Mouse (Mus musculus) heart, embryonic 10.5 days (tissue): ENCODE data around the gene Jund. TPM values are rescaled to one million over a fixed set of nuclear protein-coding genes. Genes with fewer than 3 reads are reported as not detected.

Experiments used
- DNase-seq: peaks from one replicate; pipeline ENCODE4 v3.0.0-alpha.2; 2017; ENCODE audit warnings: low spot score
- H3K27ac ChIP-seq: fragments of 300-500 bp; sonication (generic); 2 replicates; pipeline ENCODE4 v1.5.1; 2016; ENCODE audit warnings: mild to moderate bottlenecking
- H3K27me3 ChIP-seq: fragments of 300-500 bp; sonication (generic); 2 replicates; pipeline ENCODE4 v1.6.1; 2016; ENCODE audit warnings: mild to moderate bottlenecking; ENCODE audit not compliant: poor library complexity, insufficient read depth, severe bottlenecking
- H3K36me3 ChIP-seq: fragments of 300-500 bp; sonication (generic); 2 replicates; pipeline ENCODE4 v1.6.1; 2016; ENCODE audit warnings: mild to moderate bottlenecking, moderate library complexity
- H3K4me1 ChIP-seq: fragments of 300-500 bp; sonication (generic); 2 replicates; pipeline ENCODE4 v1.6.1; 2016; ENCODE audit warnings: mild to moderate bottlenecking
- H3K4me3 ChIP-seq: fragments of 300-500 bp; sonication (generic); 2 replicates; pipeline ENCODE4 v1.5.1; 2016; ENCODE audit warnings: mild to moderate bottlenecking, moderate library complexity
- H3K9me3 ChIP-seq: fragments of 300-500 bp; sonication (generic); 2 replicates; pipeline ENCODE4 v1.6.1; 2016; ENCODE audit warnings: mild to moderate bottlenecking, moderate library complexity
- WGBS: fragments of 180-500 bp; shearing (Covaris S2); methylation state at CpG from one replicate; pipeline ENCODE4 v1.1.7; 2016; 5-methylcytosine and 5-hydroxymethylcytosine counted together
- polyA plus RNA-seq: library from polyadenylated mRNA; unstranded; fragments of >200 nt; fragmentation: Nextera tagmentation; extraction: Ambion mirVana; gene quantifications from 2 replicates; pipeline ENCODE4 v1.2.1, GENCODE M21; 2016

Jund gene
- polyA plus RNA-seq, 1 experiment from 2014 or later = 116 TPM

- DNase-seq = no peak
- no peak overlapping the region for H3K4me3 ChIP-seq
- H3K27ac ChIP-seq = no peak overlapping the region
- WGBS = 82% methylated on average over 14 of the region's 14 CpGs
- H3K4me1 ChIP-seq = peaks cover 10% of the 10 kb centered on the region; the same call in 1 of the 2 replicates
- H3K27me3 ChIP-seq = peaks cover 8% of the 10 kb centered on the region; the same call in 1 of the 2 replicates
- H3K36me3 ChIP-seq = 0 out of 2 replicates have a peak, but pooled peaks cover 2% of the 10 kb centered on the region
- H3K9me3 ChIP-seq = no peaks in the 10 kb centered on the region
Measured at GRCm38 (mm10) chr8:70708281-70708680, 9.5 kb downstream of the Jund start.

- DNase-seq = no peak
- peaks cover 10% of the 10 kb centered on the region; the same call in 1 of the 2 replicates for H3K4me1 ChIP-seq
- H3K4me3 ChIP-seq = no peak overlapping the region
- no peaks in the 10 kb centered on the region for H3K9me3 ChIP-seq
- peaks cover 17% of the 10 kb centered on the region; the same call in 1 of the 2 replicates for H3K27me3 ChIP-seq
- no peak overlapping the region for H3K27ac ChIP-seq
- no peaks in the 10 kb centered on the region for H3K36me3 ChIP-seq
- 87% methylated on average over 9 of the region's 9 CpGs for WGBS
Measured at GRCm38 (mm10) chr8:70709794-70710193, 11.0 kb downstream of the Jund start.

GRCm38 (mm10) chr8:70710296-70710695 is 11.5 kb downstream of the Jund start:
- Histone ChIP-seq H3K36me3 (no peaks in the 10 kb centered on the region), H3K4me1 (peaks cover 10% of the 10 kb centered on the region; the same call in 1 of the 2 replicates), H3K27ac (no peak overlapping the region), H3K4me3 (no peak overlapping the region), H3K9me3 (no peaks in the 10 kb centered on the region), H3K27me3 (peaks cover 17% of the 10 kb centered on the region; the same call in 1 of the 2 replicates)
- no peak for DNase-seq
- 88% methylated on average over 1 of the region's 1 CpGs for WGBS

- Histone ChIP-seq H3K4me3 (no peak overlapping the region), H3K9me3 (no peaks in the 10 kb centered on the region), H3K36me3 (no peaks in the 10 kb centered on the region), H3K27me3 (peaks cover 21% of the 10 kb centered on the region; the same call in 1 of the 2 replicates), H3K27ac (no peak overlapping the region), H3K4me1 (peaks cover 10% of the 10 kb centered on the region; the same call in 1 of the 2 replicates)
- 80% methylated on average over 11 of the region's 11 CpGs for WGBS
- DNase-seq = no peak
Measured at GRCm38 (mm10) chr8:70711041-70711440, 12.3 kb downstream of the Jund start.

DNA sequence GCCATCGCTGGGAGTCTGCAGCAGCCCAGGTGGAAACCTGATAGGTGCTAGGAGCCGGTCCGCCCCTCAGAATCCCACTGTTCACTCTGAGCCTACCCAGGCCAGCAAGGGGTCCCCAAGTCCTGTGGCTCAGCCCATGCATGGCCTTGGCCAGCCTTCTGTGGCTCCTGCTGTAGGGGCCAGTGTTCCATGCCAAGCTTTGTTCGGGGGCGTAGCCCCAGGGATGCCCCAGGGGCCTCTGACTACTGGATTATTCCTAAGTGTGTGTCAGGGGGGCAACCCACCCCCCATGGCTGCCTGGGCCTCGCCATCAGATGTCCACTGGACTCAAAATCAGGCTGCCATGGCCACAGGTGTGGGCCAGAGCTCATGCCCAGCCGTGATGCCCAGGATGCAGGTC is 15.2 kb downstream of the Jund start:
- Histone ChIP-seq H3K4me3 (no peak overlapping the region), H3K27ac (0 out of 2 replicates have a peak overlapping the region, but pooled peaks have one; percentile 38)

GRCm38 (mm10) chr8:70715086-70715485 is 16.3 kb downstream of the Jund start:
- no peak for DNase-seq
- no peak overlapping the region for H3K4me3 ChIP-seq
- 63% methylated on average over 2 of the region's 2 CpGs for WGBS
- H3K27me3 ChIP-seq = peaks cover 52% of the 10 kb centered on the region
- H3K36me3 ChIP-seq = no peaks in the 10 kb centered on the region
- no peak overlapping the region for H3K27ac ChIP-seq
- peaks cover 4% of the 10 kb centered on the region; the same call in 1 of the 2 replicates for H3K4me1 ChIP-seq
- no peaks in the 10 kb centered on the region for H3K9me3 ChIP-seq

More for the DNA sequence above, 15.2 kb downstream of the Jund start:
- DNase-seq = no peak
- Histone ChIP-seq H3K4me1 (peaks cover 4% of the 10 kb centered on the region; the same call in 1 of the 2 replicates), H3K9me3 (no peaks in the 10 kb centered on the region), H3K27me3 (peaks cover 45% of the 10 kb centered on the region), H3K36me3 (no peaks in the 10 kb centered on the region)
- WGBS = 81% methylated on average over 7 of the region's 7 CpGs

DNA sequence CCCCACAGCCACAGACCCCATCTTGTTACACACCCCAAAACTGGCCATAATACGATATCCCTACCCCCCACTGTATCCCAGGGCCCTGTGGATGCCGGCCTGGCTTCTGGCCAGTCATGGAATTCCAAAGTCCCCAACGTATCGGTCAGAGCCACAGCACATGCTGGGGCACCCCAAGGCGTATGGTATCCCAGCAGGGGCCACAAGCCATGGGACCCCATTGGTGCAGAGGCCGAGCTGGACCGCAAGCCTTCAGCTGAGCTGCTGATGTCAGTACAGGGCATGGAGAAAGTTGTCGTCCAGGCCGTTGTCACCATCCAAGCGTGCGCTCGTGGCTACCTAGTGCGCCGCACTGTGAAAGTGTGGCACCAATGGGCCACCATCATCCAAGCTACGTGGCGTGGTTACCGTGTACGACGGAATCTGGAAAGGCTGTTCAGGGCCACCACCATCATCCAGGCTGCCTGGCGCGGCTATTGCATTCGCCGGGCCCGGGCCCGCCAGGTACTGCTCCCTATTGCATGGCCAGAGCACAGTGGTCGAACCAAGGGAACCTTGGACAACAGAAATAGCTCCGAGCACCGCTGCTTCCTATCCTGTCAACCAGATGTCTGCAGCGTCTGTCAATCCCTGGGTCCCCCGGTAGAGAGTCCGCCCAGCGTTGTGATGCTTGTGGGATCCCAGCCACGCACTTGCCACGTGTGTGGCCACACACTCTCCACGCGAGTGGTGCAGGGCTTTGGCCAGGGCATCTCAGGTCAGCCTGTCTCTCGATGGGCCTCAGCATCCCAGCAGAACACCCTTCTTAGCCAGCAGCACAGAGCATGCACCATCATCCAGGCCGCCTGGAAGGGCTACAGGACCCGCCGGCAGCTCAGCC is 18.0 kb downstream of the Jund start:
- 73% methylated on average over 40 of the region's 40 CpGs for WGBS
- no peaks in the 10 kb centered on the region for H3K9me3 ChIP-seq
- no peak overlapping the region; the same call in 1 of the 2 replicates for H3K4me3 ChIP-seq
- H3K27ac ChIP-seq = no peak overlapping the region
- peaks cover 59% of the 10 kb centered on the region for H3K27me3 ChIP-seq
- no peaks in the 10 kb centered on the region for H3K36me3 ChIP-seq
- peaks cover 4% of the 10 kb centered on the region; the same call in 1 of the 2 replicates for H3K4me1 ChIP-seq
- no peak for DNase-seq

DNA sequence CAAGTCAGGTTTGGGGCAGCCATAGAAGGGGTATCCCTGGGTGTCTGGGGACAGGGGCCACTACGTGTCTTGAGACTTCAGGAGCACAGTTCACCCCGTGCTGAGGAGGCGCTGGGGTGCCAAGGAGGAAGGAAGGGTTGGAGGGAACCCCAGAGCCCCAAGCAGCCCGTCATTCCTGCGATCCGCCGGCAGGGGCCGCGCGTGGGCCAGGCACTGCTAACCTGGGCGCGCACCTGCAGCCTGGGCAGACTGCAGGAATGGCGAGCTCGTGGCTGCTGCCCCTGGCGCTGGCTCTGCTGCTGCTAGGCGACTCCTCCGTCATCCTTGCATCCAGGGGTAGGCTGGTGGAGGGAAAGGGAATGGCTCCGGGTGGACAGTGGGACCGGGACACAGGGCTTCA is 19.5 kb downstream of the Jund start, which contains the start of gene Gm3336:
TSS of gene Gm3336 (plus strand) at position 247 of the 400 bp plus-strand sequence.
- DNase-seq = no peak
- H3K9me3 ChIP-seq = no peaks in the 10 kb centered on the region
- H3K36me3 ChIP-seq = no peaks in the 10 kb centered on the region
- peaks cover 7% of the 10 kb centered on the region; the same call in 1 of the 2 replicates for H3K4me1 ChIP-seq
- no peak within 1 kb of the TSS for H3K4me3 ChIP-seq
- H3K27ac ChIP-seq = no peak within 1 kb of the TSS
- peaks cover 56% of the 10 kb centered on the region for H3K27me3 ChIP-seq
- WGBS = 2% methylated on average over 19 of the region's 19 CpGs

- Histone ChIP-seq H3K36me3 (no peaks in the 10 kb centered on the region), H3K27me3 (peaks cover 54% of the 10 kb centered on the region), H3K9me3 (no peaks in the 10 kb centered on the region), H3K4me3 (no peak overlapping the region), H3K27ac (no peak overlapping the region), H3K4me1 (peaks cover 17% of the 10 kb centered on the region; the same call in 1 of the 2 replicates)
- WGBS = 53% methylated on average over 9 of the region's 9 CpGs
- no peak for DNase-seq
Measured at GRCm38 (mm10) chr8:70719796-70720270, 21.1 kb downstream of the Jund start.

DNA sequence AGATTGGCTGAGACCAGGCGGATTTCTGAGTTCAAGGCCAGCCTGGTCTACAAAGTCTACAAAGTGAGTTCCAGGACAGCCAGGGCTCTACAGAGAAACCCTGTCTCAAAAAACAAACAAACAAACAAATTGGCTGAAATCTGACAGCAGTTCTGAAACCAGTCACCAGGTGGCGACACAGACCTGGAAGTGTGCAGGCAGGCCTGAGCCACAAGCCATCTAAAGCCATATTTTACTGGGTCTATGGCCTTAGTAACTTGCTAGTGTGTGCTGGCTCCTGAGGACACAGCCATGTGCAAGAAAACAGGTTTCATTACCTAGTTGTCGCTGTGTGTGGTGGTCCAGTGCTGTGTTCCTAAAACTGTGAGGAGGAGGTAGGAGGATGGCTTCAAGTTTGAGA is 22.0 kb downstream of the Jund start:
- no peaks in the 10 kb centered on the region for H3K9me3 ChIP-seq
- H3K4me1 ChIP-seq = peaks cover 17% of the 10 kb centered on the region; the same call in 1 of the 2 replicates
- no peaks in the 10 kb centered on the region for H3K36me3 ChIP-seq
- H3K27ac ChIP-seq = no peak overlapping the region
- H3K4me3 ChIP-seq = no peak overlapping the region
- H3K27me3 ChIP-seq = peaks cover 53% of the 10 kb centered on the region
- DNase-seq = no peak
- WGBS = 6% methylated on average over 3 of the region's 3 CpGs

DNA sequence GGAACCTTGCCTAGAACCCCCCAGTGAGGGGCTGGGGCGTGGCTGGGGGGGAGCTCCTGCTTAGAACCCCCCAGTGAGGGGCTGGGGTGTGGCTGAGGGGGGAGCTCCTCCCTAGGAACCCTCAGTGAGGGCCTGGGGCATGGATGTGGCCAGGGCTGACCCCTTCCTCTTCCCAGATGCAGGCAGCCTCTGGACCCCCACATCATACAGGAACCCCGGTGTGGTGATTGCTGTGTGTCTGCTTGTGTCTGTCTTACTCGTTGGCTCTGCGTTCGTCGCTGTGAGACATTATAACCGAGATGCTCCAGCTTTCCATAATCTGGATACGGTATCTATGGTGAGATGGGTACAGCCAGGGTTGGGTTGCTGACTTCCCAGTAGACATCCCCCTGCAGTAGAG is 22.9 kb downstream of the Jund start:
- H3K27ac ChIP-seq = no peak overlapping the region
- H3K27me3 ChIP-seq = peaks cover 55% of the 10 kb centered on the region
- DNase-seq = no peak
- no peak overlapping the region for H3K4me3 ChIP-seq
- H3K9me3 ChIP-seq = no peaks in the 10 kb centered on the region
- no peaks in the 10 kb centered on the region for H3K36me3 ChIP-seq
- peaks cover 17% of the 10 kb centered on the region; the same call in 1 of the 2 replicates for H3K4me1 ChIP-seq
- 80% methylated on average over 8 of the region's 8 CpGs for WGBS

DNA sequence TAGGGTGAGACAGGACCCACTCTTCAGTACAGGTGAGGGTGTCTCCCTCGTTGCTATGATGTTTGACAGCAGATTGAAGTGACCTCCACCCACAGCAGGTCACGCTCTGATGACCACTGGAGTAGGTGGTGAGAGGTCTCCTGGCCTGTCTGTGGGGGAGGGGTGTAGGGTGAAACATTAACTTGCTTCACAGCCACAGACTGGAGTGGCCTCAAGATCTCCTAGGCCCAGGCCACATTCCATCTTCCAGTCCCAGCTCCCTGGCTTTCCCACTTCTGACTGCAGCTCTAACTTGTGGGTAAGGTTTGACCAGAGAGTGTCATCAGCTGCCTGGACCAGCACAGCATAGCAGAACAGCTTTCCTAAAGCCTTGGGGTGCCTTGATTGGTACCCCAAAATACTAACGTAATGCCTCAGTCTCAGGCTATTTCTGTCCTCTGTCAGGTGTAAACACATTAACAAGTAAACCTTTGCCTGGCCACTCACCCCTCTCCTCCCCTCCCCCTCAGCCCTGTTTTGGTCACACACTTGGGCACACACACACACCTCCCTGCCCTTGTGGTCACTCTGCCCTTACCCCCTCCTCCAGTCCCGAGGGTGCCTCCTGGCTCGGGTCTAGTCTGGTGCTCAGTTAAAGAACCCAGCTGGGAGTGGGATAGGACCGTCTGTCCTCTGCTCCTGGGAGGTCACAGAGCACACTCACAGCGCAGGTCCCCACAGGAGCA is 24.9 kb downstream of the Jund start, which contains the start of gene Pde4c:
TSS of gene Pde4c (plus strand) at position 235 of the 725 bp plus-strand sequence.
- DNase-seq = no peak
- Histone ChIP-seq H3K36me3 (no peaks in the 10 kb centered on the region), H3K4me3 (no peak within 1 kb of the TSS), H3K9me3 (no peaks in the 10 kb centered on the region), H3K27ac (peak within 1 kb of the TSS; percentile 24; the same call in 1 of the 2 replicates), H3K4me1 (peaks cover 13% of the 10 kb centered on the region; the same call in 1 of the 2 replicates), H3K27me3 (peaks cover 56% of the 10 kb centered on the region)
- WGBS = 54% methylated on average over 7 of the region's 7 CpGs
